Mouse (Mus musculus): ENCODE data around the gene Nfatc2.

- TF ChIP-seq CTCF (IDR thresholded peaks at IDR 0.05; ENCODE audit: borderline replicate concordance, extremely low read depth, insufficient read depth, insufficient read length) (no peak), POLR2A (IDR thresholded peaks at IDR 0.05; ENCODE audit: borderline replicate concordance, extremely low read depth, insufficient read depth, insufficient read length, poor library complexity, severe bottlenecking) (no peak)
Observed at GRCm38 (mm10) chr2:168526547-168527429, 74.7 kb downstream of the Nfatc2 start.
